Mouse (Mus musculus): Measurements from ENCODE around the gene Fry. TPM values are rescaled to one million over a fixed set of nuclear protein-coding genes. Genes with fewer than 3 reads are reported as not detected.

Gene Fry
- polyA plus RNA-seq, 1 experiment, result 78.6 TPM

GRCm38 (mm10) chr5:150388623-150389022, 270.2 kb downstream of the Fry start:
- no peaks in the 10 kb centered on the region for H3K4me1 ChIP-seq (ENCODE audit: control insufficient read depth, insufficient read depth, low read length)
- no peak overlapping the region for H3K4me3 ChIP-seq (ENCODE audit: insufficient read depth, low read length)
- TF ChIP-seq CTCF (IDR thresholded peaks at IDR 0.05; ENCODE audit: extremely low read depth, insufficient read depth, low read length), result no peak
- TF ChIP-seq POLR2A (IDR thresholded peaks at IDR 0.05; ENCODE audit: extremely low read depth, insufficient read depth, low read length), result no peak
- no peak overlapping the region for H3K27ac ChIP-seq (ENCODE audit: insufficient read depth, low read length)

- Histone ChIP-seq H3K4me1 (ENCODE audit: control insufficient read depth, insufficient read depth, low read length) (no peaks in the 10 kb centered on the region), H3K4me3 (ENCODE audit: insufficient read depth, low read length) (no peak overlapping the region), H3K27ac (ENCODE audit: insufficient read depth, low read length) (no peak overlapping the region)
- TF ChIP-seq CTCF (IDR thresholded peaks at IDR 0.05; ENCODE audit: extremely low read depth, insufficient read depth, low read length) (no peak), POLR2A (IDR thresholded peaks at IDR 0.05; ENCODE audit: extremely low read depth, insufficient read depth, low read length) (no peak)
Measured at GRCm38 (mm10) chr5:150389589-150390377, 271.3 kb downstream of the Fry start.

DNA sequence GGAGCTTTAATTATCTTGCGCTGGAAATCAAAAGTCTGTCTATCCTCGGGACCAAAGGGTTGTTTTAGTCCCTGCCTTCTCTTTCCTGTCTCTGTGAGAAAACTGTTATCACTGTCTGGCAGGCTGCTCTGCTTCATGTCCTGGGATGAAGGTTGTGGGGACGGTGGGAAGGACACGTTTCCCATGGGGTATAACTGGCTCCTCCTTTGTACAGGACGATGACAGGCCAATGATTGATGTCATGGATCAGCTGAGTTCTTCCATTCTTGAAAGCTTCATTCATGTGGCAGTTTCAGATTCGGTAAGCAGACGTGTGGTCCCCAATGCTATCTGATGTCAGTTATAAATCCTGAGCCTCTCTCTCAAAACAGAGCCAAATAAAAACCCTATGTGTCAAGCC, 272.0 kb downstream of the Fry start:
- TF ChIP-seq POLR2A (IDR thresholded peaks at IDR 0.05; ENCODE audit: extremely low read depth, insufficient read depth, low read length), result no peak
- TF ChIP-seq CTCF (IDR thresholded peaks at IDR 0.05; ENCODE audit: extremely low read depth, insufficient read depth, low read length), result no peak
- H3K27ac ChIP-seq (ENCODE audit: insufficient read depth, low read length), result no peak overlapping the region
- no peak overlapping the region for H3K4me3 ChIP-seq (ENCODE audit: insufficient read depth, low read length)
- no peaks in the 10 kb centered on the region for H3K4me1 ChIP-seq (ENCODE audit: control insufficient read depth, insufficient read depth, low read length)

- no peak overlapping the region for H3K27ac ChIP-seq (ENCODE audit: insufficient read depth, low read length)
- TF ChIP-seq CTCF (IDR thresholded peaks at IDR 0.05; ENCODE audit: extremely low read depth, insufficient read depth, low read length) (peak; percentile 33; the same call in 1 of the 2 replicates), POLR2A (IDR thresholded peaks at IDR 0.05; ENCODE audit: extremely low read depth, insufficient read depth, low read length) (no peak)
- H3K4me3 ChIP-seq (ENCODE audit: insufficient read depth, low read length), result no peak overlapping the region
- H3K4me1 ChIP-seq (ENCODE audit: control insufficient read depth, insufficient read depth, low read length), result no peaks in the 10 kb centered on the region
Measured at GRCm38 (mm10) chr5:150394645-150395044, 276.2 kb downstream of the Fry start.

DNA sequence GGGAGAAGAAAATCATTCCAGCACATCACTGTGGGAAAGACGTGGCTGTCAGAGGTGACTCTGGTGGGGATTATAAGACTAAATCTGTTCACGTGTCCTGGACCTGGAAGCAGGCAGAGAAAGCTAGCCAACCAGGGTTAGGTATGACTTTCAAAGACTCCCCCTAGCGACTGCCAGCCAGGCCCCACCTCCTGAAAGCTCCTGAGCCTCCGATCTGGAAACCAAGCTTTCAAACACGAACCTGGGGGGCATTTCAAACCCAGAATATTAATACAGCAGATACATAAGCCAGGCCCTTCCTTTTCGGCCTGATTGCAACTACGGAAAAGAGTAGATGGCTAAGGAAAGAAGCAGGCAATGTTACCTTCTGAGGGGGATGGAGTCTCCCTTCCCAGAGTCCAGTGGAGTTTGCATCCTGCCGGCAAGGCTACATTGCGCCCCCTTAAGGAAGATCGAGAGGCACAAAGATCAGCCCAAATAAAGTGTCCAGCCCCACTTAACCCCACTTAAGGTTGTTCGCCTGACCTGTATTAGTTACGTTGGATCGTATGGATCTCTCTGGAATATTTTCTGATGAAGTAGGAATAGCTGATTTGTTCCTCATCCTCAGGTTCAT, 284.5 kb downstream of the Fry start:
- Histone ChIP-seq H3K4me3 (ENCODE audit: insufficient read depth, low read length) (no peak overlapping the region), H3K4me1 (ENCODE audit: control insufficient read depth, insufficient read depth, low read length) (no peaks in the 10 kb centered on the region; the same call in 1 of the 2 replicates), H3K27ac (ENCODE audit: insufficient read depth, low read length) (no peak overlapping the region)
- TF ChIP-seq CTCF (IDR thresholded peaks at IDR 0.05; ENCODE audit: extremely low read depth, insufficient read depth, low read length) (no peak), POLR2A (IDR thresholded peaks at IDR 0.05; ENCODE audit: extremely low read depth, insufficient read depth, low read length) (no peak)

DNA sequence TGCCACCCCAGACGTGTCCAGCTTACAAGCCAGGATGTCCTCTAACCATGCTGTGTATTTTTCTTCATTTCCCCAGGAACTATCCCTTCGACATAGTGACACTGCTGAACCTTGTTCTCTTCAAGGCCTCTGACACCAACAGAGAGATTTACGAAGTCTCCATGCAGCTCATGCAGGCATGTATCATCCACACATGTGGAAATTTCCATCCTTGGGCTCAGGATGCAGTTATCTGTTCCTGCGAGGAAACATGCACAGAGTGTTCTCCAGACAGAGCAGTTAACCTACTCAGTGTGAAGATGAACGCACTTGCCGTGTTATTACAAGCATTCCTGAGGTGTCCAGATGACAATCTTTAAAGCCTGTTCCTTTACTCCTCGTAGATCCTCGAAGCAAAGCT, 286.4 kb downstream of the Fry start:
- no peak overlapping the region for H3K27ac ChIP-seq (ENCODE audit: insufficient read depth, low read length)
- no peak overlapping the region for H3K4me3 ChIP-seq (ENCODE audit: insufficient read depth, low read length)
- no peaks in the 10 kb centered on the region; the same call in 1 of the 2 replicates for H3K4me1 ChIP-seq (ENCODE audit: control insufficient read depth, insufficient read depth, low read length)
- TF ChIP-seq CTCF (IDR thresholded peaks at IDR 0.05; ENCODE audit: extremely low read depth, insufficient read depth, low read length) (no peak), POLR2A (IDR thresholded peaks at IDR 0.05; ENCODE audit: extremely low read depth, insufficient read depth, low read length) (no peak)

- Histone ChIP-seq H3K4me1 (ENCODE audit: control insufficient read depth, insufficient read depth, low read length) (no peaks in the 10 kb centered on the region; the same call in 1 of the 2 replicates), H3K27ac (ENCODE audit: insufficient read depth, low read length) (no peak overlapping the region), H3K4me3 (ENCODE audit: insufficient read depth, low read length) (no peak overlapping the region)
- TF ChIP-seq CTCF (IDR thresholded peaks at IDR 0.05; ENCODE audit: extremely low read depth, insufficient read depth, low read length), result no peak
- no peak for TF ChIP-seq POLR2A (IDR thresholded peaks at IDR 0.05; ENCODE audit: extremely low read depth, insufficient read depth, low read length)
Measured at GRCm38 (mm10) chr5:150408979-150409378, 290.5 kb downstream of the Fry start.

DNA sequence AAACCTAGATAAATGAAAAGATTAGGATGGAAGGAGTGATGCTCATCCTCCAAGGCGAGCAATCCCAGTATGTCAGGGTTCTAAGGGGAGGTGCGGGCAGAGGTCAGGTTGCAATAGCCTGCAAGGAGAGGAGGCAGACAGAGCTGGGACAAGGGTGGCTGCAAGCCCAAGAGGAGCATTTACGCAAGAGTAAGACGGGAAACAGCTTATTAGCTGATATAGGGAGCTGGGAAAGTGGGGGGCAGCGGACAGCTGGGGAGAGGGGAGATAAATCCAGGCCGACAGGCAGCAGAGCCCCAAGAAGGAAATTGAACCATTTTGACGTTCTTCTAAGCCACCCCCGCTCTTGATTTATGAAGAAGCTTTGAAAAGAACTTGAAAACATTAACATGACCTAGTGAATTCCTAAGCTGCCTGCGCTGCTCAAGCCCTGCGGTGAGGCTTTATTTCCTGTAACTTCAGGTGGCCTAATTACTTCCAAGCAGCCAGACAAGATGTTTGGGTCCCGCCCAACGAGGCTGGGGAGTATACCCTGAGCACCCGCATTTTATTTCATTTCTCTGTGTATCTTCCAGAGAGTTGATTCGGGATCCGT, 291.1 kb downstream of the Fry start:
- Histone ChIP-seq H3K27ac (ENCODE audit: insufficient read depth, low read length) (no peak overlapping the region), H3K4me3 (ENCODE audit: insufficient read depth, low read length) (no peak overlapping the region), H3K4me1 (ENCODE audit: control insufficient read depth, insufficient read depth, low read length) (no peaks in the 10 kb centered on the region; the same call in 1 of the 2 replicates)
- no peak for TF ChIP-seq POLR2A (IDR thresholded peaks at IDR 0.05; ENCODE audit: extremely low read depth, insufficient read depth, low read length)
- no peak for TF ChIP-seq CTCF (IDR thresholded peaks at IDR 0.05; ENCODE audit: extremely low read depth, insufficient read depth, low read length)

DNA sequence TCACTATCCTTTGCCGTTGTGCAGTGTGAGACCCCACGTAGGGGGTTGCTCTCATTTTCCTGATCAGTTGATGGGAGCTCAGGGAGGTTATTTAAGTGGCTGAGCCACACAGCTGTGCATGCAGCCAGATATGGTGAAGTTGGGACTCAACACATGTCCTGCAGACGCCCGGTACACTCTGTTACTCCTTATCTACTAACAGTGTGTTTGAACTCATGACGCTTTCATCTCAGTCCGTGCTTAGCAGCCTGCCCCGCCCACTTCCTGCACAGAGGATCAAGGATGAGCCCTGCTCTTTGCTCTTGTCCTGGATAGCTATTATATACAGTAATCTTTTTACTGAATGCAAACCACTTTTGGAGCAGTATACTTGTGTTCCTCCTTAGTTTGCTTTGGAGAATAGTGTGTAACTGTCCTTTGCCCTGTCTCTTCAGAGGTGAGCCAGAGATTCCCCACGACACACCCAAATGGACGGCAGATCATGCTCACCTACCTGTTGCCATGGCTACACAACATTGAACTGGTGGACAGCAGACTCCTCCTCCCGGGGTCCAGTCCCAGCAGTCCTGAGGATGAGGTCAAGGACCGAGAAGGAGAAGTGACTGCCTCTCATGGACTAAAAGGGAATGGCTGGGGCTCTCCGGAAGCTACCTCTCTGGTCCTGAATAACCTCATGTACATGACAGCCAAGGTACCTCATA, 294.5 kb downstream of the Fry start:
- no peaks in the 10 kb centered on the region for H3K4me1 ChIP-seq (ENCODE audit: control insufficient read depth, insufficient read depth, low read length)
- H3K4me3 ChIP-seq (ENCODE audit: insufficient read depth, low read length), result no peak overlapping the region
- no peak for TF ChIP-seq CTCF (IDR thresholded peaks at IDR 0.05; ENCODE audit: extremely low read depth, insufficient read depth, low read length)
- no peak for TF ChIP-seq POLR2A (IDR thresholded peaks at IDR 0.05; ENCODE audit: extremely low read depth, insufficient read depth, low read length)
- H3K27ac ChIP-seq (ENCODE audit: insufficient read depth, low read length), result no peak overlapping the region
